In genomic region chr10:81575208-81575631, GRCm38 (mm10) we compare ENCODE assay signal across 8 mouse cellular contexts. TPM values are rescaled to one million over a fixed set of nuclear protein-coding genes. Genes with fewer than 3 reads are reported as not detected.
DNase-seq lines count a peak whose midpoint lies in the region; ATAC-seq and TF ChIP-seq lines count a peak whose summit lies in the region.

No protein-coding gene starts in this region.

- DNase-seq in gastrocnemius, postnatal 14 days = peak; percentile 47
- DNase-seq in gastrocnemius, adult 18-20 months (ENCODE audit: low spot score) = no peak
- DNase-seq in G1E (ENCODE audit: low spot score) = peak; percentile 37
- peak; percentile 62 for DNase-seq in retina, embryonic 14.5 days (ENCODE audit: low spot score)

- H3K36me3 ChIP-seq in G1E (replicated peaks) = no peaks in the 10 kb centered on the region
- 0 out of 2 replicates have a peak, but pooled peaks cover 7% of the 10 kb centered on the region for H3K36me3 ChIP-seq in embryonic facial prominence, embryonic 12.5 days
- no peaks in the 10 kb centered on the region for H3K36me3 ChIP-seq in hindbrain, embryonic 12.5 days
- no peaks in the 10 kb centered on the region for H3K36me3 ChIP-seq in liver, embryonic 12.5 days

- peaks cover 59% of the 10 kb centered on the region for H3K4me1 ChIP-seq in G1E (ENCODE audit: insufficient read depth, low read depth, low read length)
- H3K4me1 ChIP-seq in embryonic facial prominence, embryonic 12.5 days = peaks cover 52% of the 10 kb centered on the region
- H3K4me1 ChIP-seq in hindbrain, embryonic 12.5 days = peaks cover 47% of the 10 kb centered on the region
- peaks cover 58% of the 10 kb centered on the region for H3K4me1 ChIP-seq in liver, embryonic 12.5 days

- no peak for ATAC-seq in G1E (ENCODE audit: extremely low read depth, insufficient number of reproducible peaks, low FRiP score, poor library complexity, severe bottlenecking)
- ATAC-seq in embryonic facial prominence, embryonic 12.5 days (ENCODE audit: insufficient number of reproducible peaks, insufficient read depth, low FRiP score, low TSS enrichment) = no peak
- no peak for ATAC-seq in hindbrain, embryonic 12.5 days (ENCODE audit: low FRiP score)
- ATAC-seq in liver, embryonic 12.5 days = no peak
- ATAC-seq in monocyte, adult 5-6 weeks (replicated peaks; ENCODE audit: insufficient number of reproducible peaks, low FRiP score, low TSS enrichment, poor library complexity, severe bottlenecking) = no peak

- intact Hi-C loops in gastrocnemius, postnatal 14 days (cut with DNase I; ENCODE audit: low total_unique reads) = no loop called here

- H3K4me3 ChIP-seq in G1E (ENCODE audit: low read depth, low read length) = peak overlapping the region; percentile 67; the same call in 1 of the 2 replicates
- H3K4me3 ChIP-seq in embryonic facial prominence, embryonic 12.5 days = peak overlapping the region; percentile 62
- H3K4me3 ChIP-seq in hindbrain, embryonic 12.5 days = peak overlapping the region; percentile 51
- peak overlapping the region; percentile 46 for H3K4me3 ChIP-seq in liver, embryonic 12.5 days

- H3K9ac ChIP-seq in embryonic facial prominence, embryonic 12.5 days = peak overlapping the region; percentile 69
- H3K9ac ChIP-seq in hindbrain, embryonic 12.5 days = peak overlapping the region; percentile 69
- peak overlapping the region; percentile 51 for H3K9ac ChIP-seq in liver, embryonic 12.5 days

- peak overlapping the region; percentile 80 for H3K27ac ChIP-seq in embryonic facial prominence, embryonic 12.5 days
- H3K27ac ChIP-seq in hindbrain, embryonic 12.5 days = peak overlapping the region; percentile 48; the same call in 1 of the 2 replicates
- no peak overlapping the region for H3K27ac ChIP-seq in liver, embryonic 12.5 days

- TF ChIP-seq CTCF in G1E (IDR thresholded peaks at IDR 0.05; ENCODE audit: low read depth, low read length) = no peak

- no peaks in the 10 kb centered on the region for H3K9me3 ChIP-seq in G1E (replicated peaks)
- no peaks in the 10 kb centered on the region for H3K9me3 ChIP-seq in embryonic facial prominence, embryonic 12.5 days
- no peaks in the 10 kb centered on the region for H3K9me3 ChIP-seq in hindbrain, embryonic 12.5 days (replicated peaks)
- no peaks in the 10 kb centered on the region for H3K9me3 ChIP-seq in liver, embryonic 12.5 days (replicated peaks)

- WGBS in embryonic facial prominence, embryonic 12.5 days = under 1% methylated on average over 18 of the region's 30 CpGs
- under 1% methylated on average over 29 of the region's 30 CpGs for WGBS in hindbrain, embryonic 12.5 days
- WGBS in liver, embryonic 12.5 days (ENCODE audit: insufficient replicate concordance) = under 1% methylated on average over 30 of the region's 30 CpGs

- peak overlapping the region; percentile 67 for H3K4me2 ChIP-seq in embryonic facial prominence, embryonic 12.5 days (replicated peaks)
- peak overlapping the region; percentile 77 for H3K4me2 ChIP-seq in hindbrain, embryonic 12.5 days (replicated peaks)
- H3K4me2 ChIP-seq in liver, embryonic 12.5 days = peak overlapping the region; percentile 74

- H3K27me3 ChIP-seq in G1E (ENCODE audit: insufficient read depth, low read length) = peaks cover 82% of the 10 kb centered on the region
- peaks cover 30% of the 10 kb centered on the region for H3K27me3 ChIP-seq in embryonic facial prominence, embryonic 12.5 days
- peaks cover 78% of the 10 kb centered on the region for H3K27me3 ChIP-seq in hindbrain, embryonic 12.5 days
- peaks cover 81% of the 10 kb centered on the region for H3K27me3 ChIP-seq in liver, embryonic 12.5 days (replicated peaks)

RNA-seq across cellular contexts. Expression of gene Tle2, which starts 0.9 kb away (rescaled TPM):
- 1 to 10 TPM; 4.3 to 4.4 TPM for total RNA-seq in gastrocnemius, postnatal 14 days (2021)
- total RNA-seq in gastrocnemius, adult 18-20 months (2021) = 1 to 10 TPM; 4.9 to 7.4 TPM
- total RNA-seq in G1E (2014; fragmentation: Nextera tagmentation) = 0.45 and 1.8 TPM in 2 replicates
- total RNA-seq in G1E (2017) = 1.5 and 2.5 TPM in 2 replicates
- polyA plus RNA-seq in G1E (2012) = 3.3 and 3.6 TPM in 2 replicates
- polyA plus RNA-seq in embryonic facial prominence, embryonic 12.5 days (2016; fragmentation: Nextera tagmentation; extraction: Ambion mirVana) = 59.2 and 71.1 TPM in 2 replicates
- polyA plus RNA-seq in hindbrain, embryonic 12.5 days (2016; fragmentation: Nextera tagmentation; extraction: Ambion mirVana) = 30.6 and 32.1 TPM in 2 replicates
- polyA plus RNA-seq in liver, embryonic 12.5 days (2016; fragmentation: Nextera tagmentation; extraction: Ambion mirVana) = 4.8 and 5.1 TPM in 2 replicates
- 2.0 to 3.2 TPM (median 2.7 TPM) in 3 replicates for total RNA-seq in monocyte, adult 5-6 weeks (2017)

RNA-seq across cellular contexts. Expression of gene Aes, which starts 15.9 kb away (rescaled TPM):
- total RNA-seq in gastrocnemius, postnatal 14 days (2021) = 100 to 1,000 TPM; 660 to 698 TPM
- 100 to 1,000 TPM; 947 to 962 TPM for total RNA-seq in gastrocnemius, adult 18-20 months (2021)
- 396 and 400 TPM in 2 replicates for total RNA-seq in G1E (2014; fragmentation: Nextera tagmentation)
- total RNA-seq in G1E (2017) = 182 and 238 TPM in 2 replicates
- polyA plus RNA-seq in G1E (2012) = 1,535 and 1,925 TPM in 2 replicates
- 523 and 554 TPM in 2 replicates for polyA plus RNA-seq in embryonic facial prominence, embryonic 12.5 days (2016; fragmentation: Nextera tagmentation; extraction: Ambion mirVana)
- 476 and 504 TPM in 2 replicates for polyA plus RNA-seq in hindbrain, embryonic 12.5 days (2016; fragmentation: Nextera tagmentation; extraction: Ambion mirVana)
- 263 and 270 TPM in 2 replicates for polyA plus RNA-seq in liver, embryonic 12.5 days (2016; fragmentation: Nextera tagmentation; extraction: Ambion mirVana)
- 129 to 254 TPM (median 141 TPM) in 3 replicates for total RNA-seq in monocyte, adult 5-6 weeks (2017)

RNA-seq across cellular contexts. Expression of gene Tle6, which starts 25.7 kb away (rescaled TPM):
- total RNA-seq in gastrocnemius, postnatal 14 days (2021) = 1 to 10 TPM; 2.4 to 4.4 TPM
- total RNA-seq in gastrocnemius, adult 18-20 months (2021) = 1 to 10 TPM; 4.5 to 6.1 TPM
- total RNA-seq in G1E (2014; fragmentation: Nextera tagmentation) (42.7 and 44.3 TPM in 2 replicates), G1E (2017) (17.5 and 21.5 TPM in 2 replicates)
- polyA plus RNA-seq in G1E (2012) = 28.8 and 49.5 TPM in 2 replicates
- polyA plus RNA-seq in embryonic facial prominence, embryonic 12.5 days (2016; fragmentation: Nextera tagmentation; extraction: Ambion mirVana) = 14.4 and 16.2 TPM in 2 replicates
- 8.2 and 8.3 TPM in 2 replicates for polyA plus RNA-seq in hindbrain, embryonic 12.5 days (2016; fragmentation: Nextera tagmentation; extraction: Ambion mirVana)
- 8.1 and 12.1 TPM in 2 replicates for polyA plus RNA-seq in liver, embryonic 12.5 days (2016; fragmentation: Nextera tagmentation; extraction: Ambion mirVana)
- not detected in 3 replicates for total RNA-seq in monocyte, adult 5-6 weeks (2017)

RNA-seq across cellular contexts. Expression of gene Gna11, which starts 30.2 kb away (rescaled TPM):
- total RNA-seq in gastrocnemius, postnatal 14 days (2021) = 10 to 100 TPM; 31.6 to 34.6 TPM
- total RNA-seq in gastrocnemius, adult 18-20 months (2021) = 10 to 100 TPM; 26.2 to 31.8 TPM
- total RNA-seq in G1E (2014; fragmentation: Nextera tagmentation) (6.4 and 6.5 TPM in 2 replicates), G1E (2017) (8.4 and 9.7 TPM in 2 replicates)
- 13.0 and 14.0 TPM in 2 replicates for polyA plus RNA-seq in G1E (2012)
- polyA plus RNA-seq in embryonic facial prominence, embryonic 12.5 days (2016; fragmentation: Nextera tagmentation; extraction: Ambion mirVana) = 82.7 and 83.5 TPM in 2 replicates
- polyA plus RNA-seq in hindbrain, embryonic 12.5 days (2016; fragmentation: Nextera tagmentation; extraction: Ambion mirVana) = 75.2 and 76.3 TPM in 2 replicates
- 27.7 and 28.3 TPM in 2 replicates for polyA plus RNA-seq in liver, embryonic 12.5 days (2016; fragmentation: Nextera tagmentation; extraction: Ambion mirVana)
- 2.2 to 17.5 TPM (median 15.1 TPM) in 3 replicates for total RNA-seq in monocyte, adult 5-6 weeks (2017)

RNA-seq across cellular contexts. Expression of gene BC025920, which starts 30.9 kb away (rescaled TPM):
- 1 to 10 TPM; 1.7 to 2.2 TPM for total RNA-seq in gastrocnemius, postnatal 14 days (2021)
- total RNA-seq in gastrocnemius, adult 18-20 months (2021) = 1 to 10 TPM; 3.1 to 3.3 TPM
- 6.7 and 6.8 TPM in 2 replicates for total RNA-seq in G1E (2014; fragmentation: Nextera tagmentation)
- total RNA-seq in G1E (2017) = 3.3 and 4.3 TPM in 2 replicates
- polyA plus RNA-seq in G1E (2012) = 0.40 and 0.50 TPM in 2 replicates
- polyA plus RNA-seq in embryonic facial prominence, embryonic 12.5 days (2016; fragmentation: Nextera tagmentation; extraction: Ambion mirVana) = 1.6 and 1.7 TPM in 2 replicates
- 1.2 and 1.3 TPM in 2 replicates for polyA plus RNA-seq in hindbrain, embryonic 12.5 days (2016; fragmentation: Nextera tagmentation; extraction: Ambion mirVana)
- polyA plus RNA-seq in liver, embryonic 12.5 days (2016; fragmentation: Nextera tagmentation; extraction: Ambion mirVana) = 0.46 and 0.78 TPM in 2 replicates
- 0.75 to 2.4 TPM (median 1.8 TPM) in 3 replicates for total RNA-seq in monocyte, adult 5-6 weeks (2017)
